Mouse (Mus musculus) kidney, postnatal 0 days (tissue): ENCODE results near the gene Farp1. TPM values are rescaled to one million over a fixed set of nuclear protein-coding genes. Genes with fewer than 3 reads are reported as not detected.
A peak's percentile ranks its signal among the peaks of the same experiment; 100 is the strongest.

Experiments used
- ATAC-seq: fragments of 200-750 bp; cut with Nextera tagmentation; replicated peaks from 2 replicates; pipeline ENCODE4 v1.8.0; 2017; ENCODE audit warnings: low read depth, moderate number of reproducible peaks, moderate TSS enrichment, moderate library complexity; ENCODE audit not compliant: low FRiP score
- DNase-seq: peaks from one replicate; pipeline ENCODE4 v3.0.0-alpha.2; 2016; ENCODE audit warnings: low spot score
- H3K27ac ChIP-seq: fragments of 300-500 bp; sonication (generic); 2 replicates; pipeline ENCODE4 v1.5.1; 2014; ENCODE audit warnings: mild to moderate bottlenecking
- H3K27me3 ChIP-seq: fragments of 300-500 bp; sonication (generic); 2 replicates; pipeline ENCODE4 v1.6.1; 2014; ENCODE audit warnings: low read length, mixed read lengths; ENCODE audit not compliant: insufficient read depth
- H3K36me3 ChIP-seq: fragments of 300-500 bp; sonication (generic); 2 replicates; pipeline ENCODE4 v1.6.1; 2014; ENCODE audit warnings: low read length, mixed read lengths; ENCODE audit not compliant: insufficient read depth
- H3K4me1 ChIP-seq: fragments of 300-500 bp; sonication (generic); replicated peaks from 2 replicates; pipeline ENCODE4 v1.6.1; 2014; ENCODE audit warnings: antibody characterized with exemption, low read length, mixed read lengths; ENCODE audit not compliant: insufficient read depth
- H3K4me2 ChIP-seq: fragments of 300-500 bp; sonication (generic); 2 replicates; pipeline ENCODE4 v1.6.1; 2014; ENCODE audit warnings: mild to moderate bottlenecking, low read length, moderate library complexity, mixed read lengths
- H3K4me3 ChIP-seq: fragments of 300-500 bp; sonication (generic); replicated peaks from 2 replicates; pipeline ENCODE4 v1.5.1; 2014; ENCODE audit warnings: low read depth, low read length
- H3K9ac ChIP-seq: fragments of 300-500 bp; sonication (generic); 2 replicates; pipeline ENCODE4 v1.6.1; 2014; ENCODE audit warnings: low read depth, low read length
- H3K9me3 ChIP-seq: fragments of 300-500 bp; sonication (generic); replicated peaks from 2 replicates; pipeline ENCODE4 v1.6.1; 2016; ENCODE audit warnings: low read length, inconsistent platforms, mixed read lengths
- CTCF ChIP-seq: IDR thresholded peaks from 2 replicates; pipeline ENCODE4 v1.5.1; 2016; ENCODE audit warnings: antibody characterized with exemption, low read depth, mild to moderate bottlenecking, moderate library complexity
- WGBS: fragments of 180-500 bp; shearing (Covaris S2); extraction: QIAGEN DNeasy Blood & Tissue Kit; methylation state at CpG from one replicate; pipeline ENCODE4 v1.1.7; 2014; 5-methylcytosine and 5-hydroxymethylcytosine counted together
- polyA plus RNA-seq: library from polyadenylated mRNA; unstranded; fragments of >200 nt; fragmentation: Nextera tagmentation; extraction: Ambion mirVana; gene quantifications from 2 replicates; pipeline ENCODE4 v1.2.1, GENCODE M21; 2015

Gene Farp1
- polyA plus RNA-seq, 1 experiment from 2014 or later = 23.4 TPM

DNA sequence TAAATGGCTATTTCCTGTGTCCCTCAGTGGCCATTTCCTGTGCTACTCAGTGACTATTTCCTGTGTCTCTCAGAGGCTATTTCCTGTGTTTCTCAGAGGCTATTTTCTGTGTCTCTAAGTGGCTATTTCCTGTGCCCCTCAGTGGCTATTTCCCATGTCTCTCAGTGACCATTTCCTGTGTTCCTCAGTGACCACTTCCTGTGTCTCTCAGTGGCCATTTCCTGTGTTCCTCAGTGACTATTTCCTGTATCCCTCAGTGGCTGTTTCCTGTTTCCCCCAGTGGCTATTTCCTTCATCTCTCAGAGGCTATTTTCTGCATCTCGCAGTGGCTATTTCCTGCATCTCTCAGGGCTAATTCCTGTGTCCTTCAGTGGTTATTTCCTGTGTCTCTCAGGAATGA, 129.9 kb downstream of the Farp1 start:
- peak overlapping the region; percentile 38; the same call in 1 of the 2 replicates for H3K27ac ChIP-seq
- TF ChIP-seq CTCF = no peak
- ATAC-seq (no peak; the same call in 1 of the 2 replicates), DNase-seq (no peak)
- H3K4me3 ChIP-seq = no peak overlapping the region
- no peaks in the 10 kb centered on the region for H3K9me3 ChIP-seq
- H3K27me3 ChIP-seq = no peaks in the 10 kb centered on the region
- 0 out of 2 replicates have a peak, but pooled peaks cover 3% of the 10 kb centered on the region for H3K36me3 ChIP-seq
- WGBS = 62% methylated on average over 1 of the region's 1 CpGs
- no peak overlapping the region for H3K4me2 ChIP-seq
- 0 out of 2 replicates have a peak, but pooled peaks cover 3% of the 10 kb centered on the region for H3K4me1 ChIP-seq
- no peak overlapping the region for H3K9ac ChIP-seq

DNA sequence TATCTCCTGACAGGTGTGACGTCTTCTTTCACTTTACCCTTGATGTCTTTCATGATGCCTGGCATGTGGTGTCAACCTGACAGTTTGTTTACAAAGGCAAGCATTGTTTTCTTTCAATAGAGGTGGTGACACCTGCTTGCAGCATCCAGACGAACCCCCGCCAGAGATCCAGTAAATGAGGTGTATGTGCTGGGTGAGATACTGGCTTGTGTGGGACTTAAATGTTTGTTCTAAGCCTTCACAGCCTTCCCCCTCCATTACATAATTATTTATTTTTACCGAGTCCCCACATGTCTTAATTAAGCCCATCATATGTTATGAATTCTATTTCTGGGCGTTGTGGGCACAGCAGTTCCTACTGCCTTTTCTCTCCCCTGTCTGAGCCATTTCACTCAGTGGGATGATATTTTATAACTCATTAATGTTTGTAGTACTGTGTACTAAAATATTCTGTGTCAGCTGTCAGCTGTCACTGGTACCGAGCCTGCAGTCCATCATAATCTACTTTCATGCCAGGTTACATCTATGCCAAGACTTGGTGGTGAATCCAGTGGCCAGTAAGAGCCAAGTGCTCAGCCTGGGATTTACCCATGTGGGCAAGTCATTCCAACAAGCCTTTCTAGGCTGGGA, 130.5 kb downstream of the Farp1 start:
- 82% methylated on average over 6 of the region's 6 CpGs for WGBS

DNA sequence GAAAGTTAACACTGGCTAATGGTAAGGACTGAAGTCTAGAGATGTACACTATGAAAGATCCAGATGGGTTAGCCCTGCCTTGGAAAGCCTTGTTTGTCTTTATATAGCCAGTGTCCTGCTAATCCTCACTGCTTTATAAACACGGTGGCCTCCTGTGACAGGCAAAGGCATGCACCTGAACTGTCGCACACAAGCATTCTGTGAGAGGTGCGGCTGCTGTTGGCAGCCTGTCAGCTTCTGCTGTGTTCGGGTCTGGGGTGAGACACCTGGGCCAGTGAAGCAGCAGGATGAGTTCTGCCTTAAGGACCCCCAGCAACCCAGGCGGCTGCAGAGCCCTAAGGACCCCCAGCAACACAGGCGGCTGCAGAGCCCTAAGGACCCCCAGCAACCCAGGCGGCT, 131.0 kb downstream of the Farp1 start:
- H3K4me3 ChIP-seq = no peak overlapping the region
- TF ChIP-seq CTCF = no peak
- no peaks in the 10 kb centered on the region for H3K27me3 ChIP-seq
- no peaks in the 10 kb centered on the region for H3K9me3 ChIP-seq
- no peak overlapping the region for H3K9ac ChIP-seq
- H3K36me3 ChIP-seq = 0 out of 2 replicates have a peak, but pooled peaks cover 3% of the 10 kb centered on the region
- H3K27ac ChIP-seq = no peak overlapping the region
- 84% methylated on average over 7 of the region's 7 CpGs for WGBS
- 0 out of 2 replicates have a peak, but pooled peaks cover 3% of the 10 kb centered on the region for H3K4me1 ChIP-seq
- no peak overlapping the region for H3K4me2 ChIP-seq
- no peak for ATAC-seq
- no peak for DNase-seq

More for the DNA sequence above, 130.5 kb downstream of the Farp1 start:
- 0 out of 2 replicates have a peak, but pooled peaks cover 3% of the 10 kb centered on the region for H3K4me1 ChIP-seq
- no peak overlapping the region for H3K4me2 ChIP-seq
- H3K4me3 ChIP-seq = no peak overlapping the region
- no peak for ATAC-seq
- no peaks in the 10 kb centered on the region for H3K27me3 ChIP-seq
- no peak overlapping the region for H3K9ac ChIP-seq
- no peaks in the 10 kb centered on the region for H3K9me3 ChIP-seq
- 0 out of 2 replicates have a peak, but pooled peaks cover 3% of the 10 kb centered on the region for H3K36me3 ChIP-seq
- TF ChIP-seq CTCF = no peak
- 0 out of 2 replicates have a peak overlapping the region, but pooled peaks have one; percentile 31 for H3K27ac ChIP-seq
- DNase-seq = no peak

DNA sequence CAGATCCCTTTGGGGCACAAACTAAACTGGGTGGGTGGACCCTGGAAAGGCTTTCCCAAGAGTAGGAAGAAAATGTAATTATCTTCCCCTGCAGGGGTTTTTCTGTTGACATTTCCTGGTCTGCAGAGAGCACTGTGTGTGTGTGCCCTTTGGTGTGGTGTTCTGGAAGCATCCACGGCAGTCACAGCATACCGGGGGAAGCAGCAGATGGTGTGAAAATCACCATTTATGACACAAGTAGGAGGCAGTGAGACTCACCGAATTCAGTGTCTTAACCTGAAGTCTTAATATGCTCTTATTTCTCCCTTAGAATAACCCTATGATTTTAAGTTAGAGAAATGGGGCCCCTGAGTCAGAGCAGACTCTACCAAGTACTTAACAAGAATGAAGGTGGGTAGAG, 133.7 kb downstream of the Farp1 start:
- 83% methylated on average over 3 of the region's 3 CpGs for WGBS

DNA sequence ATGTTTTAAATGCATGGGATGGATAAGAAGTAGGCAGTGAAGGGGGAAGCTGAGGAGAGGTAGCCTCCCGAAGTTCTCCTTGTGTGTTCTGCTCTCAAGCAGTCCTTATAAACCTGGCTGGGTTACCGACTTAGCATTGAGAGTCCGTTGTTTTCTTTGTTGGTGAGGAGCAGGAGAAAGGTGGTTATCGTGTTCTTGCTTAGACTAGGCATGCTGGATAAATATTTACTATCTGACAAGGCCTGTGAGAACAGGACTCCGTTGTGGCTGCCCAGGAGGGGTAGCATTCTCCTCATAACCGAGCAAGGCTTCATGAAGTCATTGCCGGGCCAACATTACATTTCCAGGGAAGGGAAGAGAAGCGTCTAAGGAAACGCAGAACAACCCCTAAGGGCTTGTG, 135.3 kb downstream of the Farp1 start:
- WGBS = 48% methylated on average over 9 of the region's 9 CpGs
- Histone ChIP-seq H3K4me2 (no peak overlapping the region), H3K36me3 (0 out of 2 replicates have a peak, but pooled peaks cover 3% of the 10 kb centered on the region), H3K4me3 (no peak overlapping the region), H3K27ac (peak overlapping the region; percentile 50), H3K4me1 (peaks cover 22% of the 10 kb centered on the region; the same call in 1 of the 2 replicates), H3K9ac (no peak overlapping the region), H3K9me3 (no peaks in the 10 kb centered on the region), H3K27me3 (no peaks in the 10 kb centered on the region)
- TF ChIP-seq CTCF = no peak
- ATAC-seq (no peak), DNase-seq (no peak)

More for the DNA sequence above, 133.7 kb downstream of the Farp1 start:
- no peak overlapping the region for H3K9ac ChIP-seq
- H3K4me1 ChIP-seq = peaks cover 25% of the 10 kb centered on the region; the same call in 1 of the 2 replicates
- DNase-seq (no peak), ATAC-seq (no peak)
- H3K36me3 ChIP-seq = 0 out of 2 replicates have a peak, but pooled peaks cover 3% of the 10 kb centered on the region
- TF ChIP-seq CTCF = no peak
- no peak overlapping the region for H3K27ac ChIP-seq
- H3K4me2 ChIP-seq = no peak overlapping the region
- no peaks in the 10 kb centered on the region for H3K27me3 ChIP-seq
- H3K4me3 ChIP-seq = no peak overlapping the region
- H3K9me3 ChIP-seq = no peaks in the 10 kb centered on the region

GRCm38 (mm10) chr14:121172065-121173036, 137.4 kb downstream of the Farp1 start:
- 40% methylated on average over 19 of the region's 19 CpGs for WGBS
- DNase-seq (no peak), ATAC-seq (no peak)
- Histone ChIP-seq H3K9ac (no peak overlapping the region), H3K27ac (no peak overlapping the region), H3K4me3 (no peak overlapping the region), H3K36me3 (0 out of 2 replicates have a peak, but pooled peaks cover 5% of the 10 kb centered on the region), H3K9me3 (no peaks in the 10 kb centered on the region), H3K27me3 (no peaks in the 10 kb centered on the region), H3K4me1 (peaks cover 23% of the 10 kb centered on the region; the same call in 1 of the 2 replicates), H3K4me2 (no peak overlapping the region)
- TF ChIP-seq CTCF = no peak
